Mouse (Mus musculus) heart, adult 18-20 months (tissue): Measurements from ENCODE around the gene Col18a1. TPM values are rescaled to one million over a fixed set of nuclear protein-coding genes. Genes with fewer than 3 reads are reported as not detected.

Experiments
- DNase-seq, 2 experiments: peaks; one replicate each; pipeline ENCODE4 v3.0.0; 2021 to 2022; ENCODE audit warnings: mixed read lengths in 1 of 2
- total RNA-seq, 2 experiments: library from RNA; stranded (reverse); gene quantifications; 2 replicates each; pipeline ENCODE4 v1.2.3; 2021

The Col18a1 gene
- total RNA-seq, 2 experiments from 2014 or later = 7.9 to 8.5 TPM

DNA sequence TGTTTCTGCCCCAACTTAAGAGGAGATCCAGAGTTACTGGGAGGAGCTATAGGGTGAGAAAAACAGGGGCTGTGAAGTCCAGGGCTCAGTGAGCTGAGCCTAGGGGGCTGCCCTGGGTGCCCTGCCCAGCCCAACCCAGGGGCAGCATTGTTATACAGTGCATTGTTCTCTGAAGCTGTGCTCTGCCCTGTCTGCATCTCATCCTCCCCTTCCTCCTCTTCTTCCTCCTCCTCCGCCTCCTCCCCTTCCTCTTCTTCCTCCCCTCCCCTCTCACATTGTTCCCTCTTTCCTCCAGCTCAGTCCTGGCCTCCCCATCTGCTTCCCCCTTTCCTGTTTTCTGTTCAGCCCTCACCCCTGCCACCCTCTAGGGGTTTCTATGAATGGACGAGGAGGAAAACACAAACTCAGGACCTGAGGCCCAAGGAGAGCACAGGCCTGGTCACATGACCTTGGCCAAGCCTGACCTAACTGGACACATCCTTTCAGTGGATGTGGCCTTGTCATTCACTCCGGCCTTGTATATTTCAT is 16.5 kb upstream of the Col18a1 start:
- DNase-seq = no peak

DNA sequence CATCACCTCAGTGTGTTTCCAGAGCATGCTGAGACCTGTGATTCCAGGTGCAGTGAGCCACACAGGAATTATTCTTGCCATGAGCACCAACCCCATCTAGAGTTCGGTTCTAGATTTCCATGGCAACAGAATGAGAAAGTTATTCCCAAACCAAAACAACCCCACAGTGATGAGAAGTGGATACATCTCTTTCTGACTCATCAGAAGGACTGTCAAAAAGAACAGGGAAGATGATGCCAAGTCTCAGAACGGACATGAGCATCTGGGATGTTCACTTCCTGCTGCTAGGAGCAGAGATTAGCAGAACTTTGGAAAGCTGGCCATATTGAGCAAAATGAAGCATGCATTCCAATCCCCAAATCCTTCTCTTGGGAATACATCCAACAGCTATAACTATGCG is 13.8 kb upstream of the Col18a1 start:
- no peak for DNase-seq

DNA sequence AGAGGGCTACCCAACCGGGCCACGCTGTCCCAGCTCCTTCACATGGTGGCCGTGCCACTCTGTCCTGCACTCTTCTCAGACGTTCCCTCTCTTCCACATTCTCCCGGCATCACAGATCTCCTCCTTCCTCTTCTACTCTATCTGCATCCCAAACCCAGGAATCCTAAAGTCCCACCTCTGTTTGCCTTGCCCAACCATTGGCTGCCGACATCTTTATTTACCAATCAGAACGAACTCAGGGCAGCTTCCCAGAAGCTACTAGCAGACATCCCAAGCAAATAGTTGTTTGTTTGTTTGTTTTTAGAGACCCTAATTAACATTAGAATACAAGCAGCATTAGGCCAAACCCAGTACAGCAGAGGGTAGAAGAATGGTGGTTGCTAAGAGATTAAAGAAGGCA is 12.3 kb upstream of the Col18a1 start:
- no peak for DNase-seq

DNA sequence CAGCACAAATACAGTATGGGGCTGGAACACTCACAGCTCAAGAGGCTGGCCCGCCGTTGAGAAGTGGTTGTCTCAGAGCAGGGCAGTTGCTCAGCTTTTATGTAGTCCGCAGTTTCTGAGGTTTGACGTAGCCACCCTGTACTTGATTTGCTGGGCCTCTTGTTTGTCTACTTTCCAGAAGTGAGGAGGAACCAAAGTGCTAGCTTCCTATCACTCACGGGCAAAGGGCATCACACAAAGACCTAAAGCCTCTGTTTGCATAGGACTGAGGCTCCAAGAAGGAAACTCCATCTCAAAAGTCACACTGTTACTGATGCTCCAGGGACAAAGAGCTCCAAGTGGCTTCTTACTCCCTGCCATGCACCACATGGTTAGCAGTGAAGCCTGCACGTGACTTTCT is 4.1 kb upstream of the Col18a1 start:
- no peak for DNase-seq

DNA sequence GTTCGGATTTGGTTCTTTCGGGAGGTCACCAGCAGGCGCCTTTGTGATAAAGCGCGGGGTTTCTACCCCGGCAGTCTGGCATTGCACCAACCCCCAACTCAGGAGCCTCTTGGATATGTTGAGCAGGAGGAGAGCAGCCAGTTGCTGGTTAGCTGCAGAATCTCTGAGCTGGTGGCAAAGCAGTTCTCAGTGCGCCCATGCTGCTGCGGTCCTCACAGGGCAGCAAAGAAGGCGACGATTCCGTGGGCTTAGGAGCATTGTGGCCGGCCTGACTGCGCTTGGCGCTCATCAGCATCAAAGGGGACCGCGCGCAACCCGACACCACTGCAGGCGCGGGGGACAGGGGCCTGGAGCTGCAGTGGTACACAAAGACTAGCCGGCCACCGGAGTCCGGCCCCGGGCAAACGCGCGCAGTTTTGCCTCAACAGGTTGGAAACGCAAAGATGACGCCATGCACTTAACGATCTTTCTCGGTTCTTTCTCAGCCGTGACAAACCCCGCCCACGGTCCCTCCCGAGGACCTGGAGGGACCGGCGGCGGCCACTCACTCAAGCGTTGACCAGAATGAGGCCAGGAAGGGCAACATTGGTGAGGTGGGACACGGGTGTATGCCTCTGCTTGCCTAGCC is 916 bp downstream of the Col18a1 start:
- no peak for DNase-seq

DNA sequence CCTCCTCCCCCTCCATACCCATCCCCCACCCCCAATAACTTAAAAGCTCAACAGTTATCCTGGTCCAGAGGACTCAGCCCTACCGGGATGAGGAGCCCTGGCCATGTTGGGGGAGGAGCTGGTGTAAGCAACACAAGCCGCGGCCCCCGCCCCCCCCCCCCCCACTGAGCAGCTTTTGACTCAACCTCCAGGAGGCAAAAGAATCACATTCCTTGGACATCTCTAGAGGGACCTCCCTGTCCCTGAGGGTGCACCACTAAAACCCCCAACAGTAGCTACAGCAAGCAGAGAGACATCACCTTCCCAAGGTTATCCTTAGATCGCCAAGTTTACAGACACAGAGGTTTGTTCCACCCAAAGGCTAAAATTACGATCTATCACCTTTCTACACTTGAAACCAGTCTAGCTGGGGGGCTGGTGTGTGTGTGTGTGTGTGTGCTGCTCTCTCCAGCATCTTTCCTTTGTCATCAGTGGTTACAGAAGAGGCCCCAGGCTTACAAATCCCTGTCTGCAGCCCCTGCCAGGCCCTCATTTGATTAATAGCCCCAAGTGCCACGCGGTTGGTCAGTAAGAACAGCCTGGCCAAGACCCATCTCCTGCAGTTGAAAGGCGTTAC is 1.8 kb downstream of the Col18a1 start:
- DNase-seq = no peak

DNA sequence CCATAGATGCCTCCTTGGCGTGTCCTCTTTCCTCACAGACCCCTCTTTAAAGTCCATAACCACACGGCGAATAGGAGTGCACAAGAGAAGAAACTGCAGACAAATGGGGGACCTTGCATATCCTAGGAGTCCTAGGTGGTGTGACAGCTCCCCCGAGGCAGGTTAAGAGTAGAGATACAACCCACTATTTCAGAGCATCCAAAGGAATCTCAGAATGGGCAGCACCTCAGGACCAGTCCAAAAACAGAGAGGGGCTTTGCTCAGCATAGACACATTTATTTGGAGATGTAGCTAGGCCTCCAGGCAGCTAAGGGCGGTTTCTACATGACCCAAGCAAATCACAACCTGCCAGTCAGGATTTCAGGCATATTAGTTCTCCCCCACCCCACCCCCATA is 2.3 kb downstream of the Col18a1 start:
- DNase-seq = no peak

DNA sequence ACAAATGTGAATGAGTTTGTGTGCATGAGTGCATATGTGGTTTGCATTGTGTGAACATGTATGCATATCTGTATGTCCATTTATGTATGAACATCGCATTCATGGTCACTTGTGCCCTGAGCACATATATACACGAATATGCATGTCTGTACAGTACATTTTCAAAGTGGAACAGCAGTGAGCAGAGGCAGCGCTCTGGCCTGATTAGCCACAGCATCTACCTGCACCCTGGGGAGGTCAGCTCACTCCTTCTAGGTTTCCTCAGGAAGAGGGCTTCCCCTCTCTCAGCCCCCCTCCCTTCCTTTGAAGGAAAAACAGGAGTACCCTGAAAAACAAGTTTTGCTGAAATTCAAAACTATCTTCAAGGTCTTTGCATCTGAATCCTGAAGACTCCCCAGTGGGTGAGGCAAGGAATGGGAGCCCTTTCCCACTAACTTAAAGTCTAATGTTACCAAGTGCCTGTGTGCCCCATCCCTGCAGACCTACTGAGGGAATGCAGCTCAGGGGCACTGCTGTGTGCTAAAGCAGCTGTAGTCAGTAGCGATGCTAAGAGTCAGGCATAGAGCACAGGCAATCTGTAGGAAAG is 2.9 kb downstream of the Col18a1 start:
- DNase-seq = no peak

DNA sequence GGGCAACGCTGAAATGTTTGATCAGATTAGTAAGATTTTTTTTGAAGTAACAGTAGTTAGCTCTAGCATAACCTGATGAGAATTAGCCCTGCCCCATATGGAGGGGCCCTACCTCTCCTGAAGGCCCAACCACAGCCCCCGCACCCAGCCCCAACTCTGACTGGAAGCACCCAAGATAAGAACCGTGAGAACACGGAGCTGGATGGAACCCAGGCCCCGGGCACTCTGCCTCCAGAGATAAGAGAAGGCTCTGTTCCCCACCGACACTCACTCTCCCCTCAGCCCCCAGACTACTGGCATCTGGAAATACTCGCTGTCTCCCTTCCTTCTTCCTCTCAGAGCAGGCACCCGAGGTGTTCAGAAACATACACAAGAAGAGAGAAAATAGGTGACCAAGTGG is 6.8 kb downstream of the Col18a1 start:
- DNase-seq = no peak

DNA sequence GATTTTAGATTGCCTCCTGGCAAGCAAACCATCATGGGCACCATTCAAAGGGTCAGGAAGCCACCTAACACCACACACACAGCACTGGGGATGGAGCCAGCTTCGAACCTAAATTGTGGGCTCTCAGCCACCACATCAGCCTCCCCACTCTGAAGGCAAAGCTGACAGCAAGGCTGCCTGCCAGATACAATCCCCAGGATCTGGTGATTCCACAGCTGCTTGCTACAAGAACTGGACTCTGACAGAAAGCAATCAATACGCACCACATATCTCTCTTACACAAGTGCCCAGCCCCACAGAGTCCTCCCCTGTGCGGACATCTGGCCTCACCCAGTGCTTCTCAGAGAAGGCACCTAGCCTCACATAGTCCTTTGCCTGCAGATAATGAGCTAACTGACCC is 7.4 kb downstream of the Col18a1 start:
- no peak for DNase-seq

DNA sequence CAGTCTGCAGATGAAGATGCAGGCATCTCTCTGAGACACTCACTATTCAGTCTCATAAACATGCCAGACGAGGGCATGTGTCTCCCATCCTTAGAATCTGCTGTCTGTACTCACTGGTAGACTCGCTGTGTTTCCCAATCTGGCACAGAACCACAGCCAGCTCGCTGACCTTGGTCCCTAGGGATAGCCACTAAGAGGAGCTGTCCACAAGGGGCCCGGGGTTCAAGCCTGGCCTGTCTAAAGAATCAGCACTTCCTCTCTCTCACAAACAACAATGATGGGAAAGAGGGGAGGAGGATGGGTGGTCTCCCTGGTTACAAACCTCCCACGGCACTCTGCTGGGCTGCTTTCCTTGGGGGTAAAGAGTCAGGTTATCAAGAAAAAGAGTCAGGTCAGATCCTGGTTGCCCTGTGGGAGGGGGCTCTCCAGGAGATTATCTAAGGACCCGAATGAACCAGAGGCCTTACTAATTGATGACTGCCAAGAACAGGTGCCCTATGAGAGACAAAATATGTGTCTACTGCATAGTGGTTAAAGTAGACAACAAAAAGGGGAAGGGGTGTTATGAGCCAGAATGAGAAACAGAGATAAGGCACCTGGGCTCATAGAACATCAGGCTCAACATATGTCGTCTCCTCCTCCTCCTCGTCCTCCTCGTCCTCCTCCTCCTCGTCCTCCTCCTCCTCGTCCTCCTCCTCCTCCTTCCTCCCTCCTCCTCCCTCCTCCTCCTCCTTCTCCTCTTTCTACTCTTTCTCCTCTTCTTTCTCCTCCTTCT is 8.9 kb downstream of the Col18a1 start:
- no peak for DNase-seq

DNA sequence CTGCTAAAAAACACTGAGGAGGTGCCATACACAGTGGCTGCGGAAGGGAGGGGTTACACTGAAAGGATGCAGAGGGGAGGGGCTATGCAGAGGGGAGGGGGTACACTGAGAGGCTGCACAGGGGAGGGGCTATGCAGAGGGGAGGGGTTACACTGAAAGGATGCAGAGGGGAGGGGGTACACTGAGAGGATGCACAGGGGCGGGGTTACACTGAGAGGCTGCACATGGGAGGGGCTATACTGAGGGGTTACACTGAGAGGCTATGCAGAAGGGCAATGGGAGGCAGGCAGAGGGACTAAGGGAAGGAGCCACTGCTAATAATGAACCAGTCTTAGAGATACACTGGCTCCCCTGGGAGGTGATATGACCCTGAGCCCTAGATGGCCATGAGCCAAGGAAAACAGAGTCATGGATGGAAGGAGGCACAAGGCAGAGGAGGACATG is 14.1 kb downstream of the Col18a1 start:
- no peak for DNase-seq

DNA sequence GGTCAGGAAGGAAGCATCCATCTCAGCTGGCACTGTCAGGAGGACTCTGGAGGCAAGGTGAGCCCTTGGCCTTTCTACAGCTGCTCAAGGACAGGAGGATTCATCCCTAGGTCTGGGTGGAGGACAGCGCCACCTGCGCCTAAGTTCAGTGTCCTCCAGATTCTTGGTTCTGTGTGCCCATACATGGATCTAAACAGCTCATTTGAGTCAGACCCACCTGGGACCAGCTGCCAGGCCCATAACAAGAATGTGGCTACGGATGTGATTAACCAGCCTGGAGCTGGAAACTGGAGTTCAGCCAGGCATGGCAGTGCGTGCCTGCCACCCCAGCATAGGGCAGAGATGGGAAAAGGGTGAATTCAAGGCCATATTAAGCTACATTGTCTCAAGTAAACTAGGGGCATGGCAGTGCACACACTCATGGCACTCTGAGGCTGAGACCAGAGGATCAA is 14.8 kb downstream of the Col18a1 start:
- no peak for DNase-seq

DNA sequence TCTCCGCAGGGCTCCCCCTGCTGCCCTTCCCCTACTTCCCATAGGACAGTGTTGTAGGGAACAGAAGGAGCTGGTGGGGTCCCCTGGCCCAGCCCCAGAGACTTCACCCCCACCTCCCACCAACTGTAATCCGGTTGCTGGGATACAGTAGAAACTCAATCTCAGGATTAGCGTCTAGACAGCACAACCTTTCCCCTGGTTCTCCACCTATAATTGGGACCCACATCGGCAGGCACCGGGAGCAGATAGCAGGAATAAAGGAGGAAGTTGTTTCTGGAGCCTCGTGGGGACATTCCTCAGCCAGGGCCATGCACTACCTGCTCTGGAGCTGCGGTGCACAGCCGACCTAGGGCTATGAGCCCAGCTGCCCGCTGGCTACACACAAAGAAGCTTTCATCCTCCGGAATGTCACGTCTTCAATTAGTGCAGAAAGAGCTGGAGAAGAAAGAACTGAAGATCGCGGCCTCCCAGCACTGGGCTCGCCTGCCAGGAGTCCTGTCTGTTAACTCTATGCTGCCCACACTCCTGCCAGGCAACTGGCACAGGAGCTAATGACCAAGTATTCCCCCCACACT is 15.3 kb downstream of the Col18a1 start:
- DNase-seq = no peak

DNA sequence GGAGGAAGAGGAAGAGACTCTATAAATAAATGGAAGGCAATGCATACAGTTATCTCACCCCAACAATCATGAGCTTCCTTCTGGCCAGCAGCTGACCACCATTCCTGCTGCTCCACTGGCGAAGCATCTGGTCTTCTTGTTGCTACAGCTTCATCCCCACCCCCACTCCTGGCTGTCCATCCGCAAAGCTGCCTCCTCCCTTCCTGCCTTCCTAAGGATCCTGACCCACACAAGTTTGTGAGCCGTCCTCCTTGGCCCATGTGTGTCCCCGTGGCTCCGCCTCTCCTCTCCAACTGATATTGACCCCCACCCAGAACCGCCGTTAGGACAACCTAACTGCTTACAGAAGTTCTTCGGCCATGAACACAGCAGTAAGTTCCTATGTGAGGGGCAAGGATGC is 16.3 kb downstream of the Col18a1 start:
- DNase-seq = no peak

DNA sequence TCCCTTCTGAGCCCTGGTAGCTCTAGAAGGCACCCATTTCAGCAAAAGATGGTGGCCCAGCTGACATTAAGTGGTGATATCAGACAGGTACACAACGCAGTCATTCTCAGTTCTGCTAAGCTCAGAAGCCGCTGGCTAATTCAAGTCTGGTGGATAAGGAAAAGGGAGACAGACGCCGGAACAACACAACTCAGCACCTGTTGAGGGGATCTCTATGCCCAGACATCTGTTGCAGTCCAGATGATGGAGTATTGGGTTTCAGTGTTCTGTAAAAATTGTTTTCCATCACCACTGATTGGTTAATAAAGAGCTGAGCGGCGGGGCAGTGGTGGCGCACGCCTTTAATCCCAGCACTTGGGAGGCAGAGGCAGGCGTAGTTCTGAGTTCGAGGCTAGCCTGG is 18.8 kb downstream of the Col18a1 start:
- DNase-seq = no peak

DNA sequence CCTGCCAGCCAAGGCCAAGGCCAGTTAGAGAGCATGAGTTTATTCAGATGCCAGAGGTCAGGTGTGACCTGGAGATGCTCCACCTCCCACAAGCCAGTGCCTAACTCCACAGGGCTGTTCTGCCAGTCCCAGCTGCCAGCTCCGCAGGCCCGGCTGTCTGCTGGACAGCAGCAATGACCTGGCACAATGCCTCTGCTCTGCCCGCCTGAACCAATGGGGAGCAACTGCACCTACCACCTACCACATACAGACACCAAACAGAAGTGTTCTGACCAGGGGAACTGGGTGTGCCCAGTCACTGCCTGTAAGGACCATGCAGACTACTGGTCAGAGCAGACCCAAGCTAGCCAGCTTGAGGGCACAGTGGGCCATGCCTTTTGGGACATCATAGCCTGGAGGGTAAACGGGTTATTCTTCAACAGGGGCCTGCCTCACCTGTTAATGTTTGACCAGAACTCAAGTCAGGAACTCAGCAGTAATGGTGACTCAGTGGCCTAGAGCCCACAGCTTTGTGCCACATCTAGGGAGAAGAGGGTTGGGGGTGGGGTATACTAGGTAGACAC is 19.4 kb downstream of the Col18a1 start:
- peak; percentile 30 to 60 for DNase-seq

DNA sequence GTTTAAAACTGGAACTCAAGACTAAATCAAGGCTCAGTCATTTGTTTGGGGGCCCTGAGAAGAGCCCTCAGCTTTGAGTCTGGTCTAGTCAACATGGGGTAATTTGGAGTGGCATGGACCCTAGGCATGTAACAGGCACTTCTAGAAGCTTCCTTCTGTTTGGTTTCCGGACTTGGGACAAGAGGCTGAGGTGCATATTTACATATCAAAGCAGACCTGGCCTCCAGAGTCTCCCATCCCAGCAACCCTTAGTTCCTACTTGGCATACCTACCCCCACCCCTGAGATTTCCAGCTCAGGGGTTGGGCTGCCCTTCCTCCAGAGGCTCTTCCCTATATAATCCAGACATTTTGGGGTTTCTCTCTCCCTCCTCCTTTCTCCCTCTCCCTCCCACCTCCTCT is 20.4 kb downstream of the Col18a1 start:
- no peak for DNase-seq

DNA sequence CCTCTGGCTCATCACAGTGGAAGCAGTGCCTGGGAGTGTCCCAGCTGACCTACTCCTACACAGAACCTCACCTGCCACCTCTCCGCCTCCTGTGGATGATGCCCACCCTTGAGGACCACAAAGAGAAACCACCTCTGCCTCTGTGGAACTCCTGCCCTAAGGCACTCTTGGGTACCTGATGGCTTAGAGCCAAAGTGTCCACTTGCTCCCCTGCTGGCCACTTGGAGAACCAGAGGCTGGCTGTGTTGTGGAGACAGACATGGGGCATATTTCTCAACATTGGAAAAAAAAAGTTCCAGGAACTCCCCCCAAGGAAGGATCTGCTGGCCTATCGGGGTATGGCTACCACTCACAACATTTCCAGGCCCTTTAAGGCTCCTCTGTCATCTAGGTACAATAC is 22.0 kb downstream of the Col18a1 start:
- DNase-seq = no peak

DNA sequence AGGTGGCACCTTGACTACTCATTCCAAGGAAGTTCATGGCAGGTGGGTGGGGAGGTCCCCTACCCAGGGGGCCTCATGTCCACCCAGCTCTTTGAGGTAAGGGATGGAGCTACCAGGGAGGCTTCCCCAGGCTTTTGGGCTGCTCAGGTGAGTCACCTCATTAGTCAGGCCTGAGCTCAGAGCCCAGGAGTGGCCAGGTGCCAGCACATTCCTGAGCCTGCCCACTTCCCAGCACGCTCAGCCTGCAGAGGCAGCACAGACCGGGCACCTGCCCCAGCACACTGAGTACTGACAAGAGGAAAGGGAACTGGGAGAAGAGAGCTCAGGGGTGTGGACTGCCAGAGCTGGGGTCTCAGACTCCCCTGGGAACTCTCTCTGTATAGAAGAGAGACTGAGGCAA is 24.0 kb downstream of the Col18a1 start:
- DNase-seq = no peak

DNA sequence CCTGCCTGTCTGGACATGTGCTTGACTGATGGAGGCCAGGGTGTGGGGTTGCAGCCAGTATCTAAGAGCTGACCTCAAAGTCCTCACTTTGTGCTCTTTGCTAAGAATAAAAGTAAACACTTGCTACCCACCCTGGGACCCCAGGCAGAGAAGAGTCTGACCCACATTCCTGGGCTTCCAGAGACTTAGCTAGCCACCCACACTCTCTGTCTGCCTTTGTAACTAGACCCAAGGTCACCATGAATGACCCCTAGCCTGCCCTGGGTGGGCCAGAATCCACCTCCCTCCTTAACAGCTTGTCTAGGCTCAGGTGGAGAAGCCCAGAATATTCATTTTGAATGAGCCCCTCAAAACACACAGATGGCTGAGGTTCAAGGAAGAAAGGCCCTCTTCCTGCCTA is 28.0 kb downstream of the Col18a1 start:
- DNase-seq = no peak

DNA sequence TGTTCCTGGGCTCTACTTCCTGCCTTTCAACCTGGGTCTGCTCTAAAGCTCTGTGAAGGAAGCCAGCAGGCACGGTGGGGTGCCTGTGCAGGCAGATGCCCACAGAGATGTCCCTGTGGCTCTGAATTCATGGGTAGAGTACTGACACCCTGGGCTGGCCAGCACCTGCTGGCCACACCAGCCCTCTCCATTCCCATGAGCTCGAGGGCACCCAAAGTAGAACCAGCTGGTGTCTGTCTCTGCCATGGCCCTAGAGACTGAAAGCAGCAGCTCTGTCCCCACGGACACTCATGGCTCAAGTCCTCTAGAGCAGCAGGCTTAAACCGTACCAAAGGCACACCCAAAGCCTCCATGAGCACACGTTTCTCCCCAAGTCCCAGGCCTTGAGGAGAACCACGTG is 30.1 kb downstream of the Col18a1 start:
- no peak for DNase-seq
